Mouse (Mus musculus) hindbrain, embryonic 11.5 days (tissue): ENCODE data around the gene Ndfip2. TPM values are rescaled to one million over a fixed set of nuclear protein-coding genes. Genes with fewer than 3 reads are reported as not detected.

Source experiments
- ATAC-seq: fragments of 200-750 bp; cut with Nextera tagmentation; 2 replicates; pipeline ENCODE4 v1.8.0; 2017; ENCODE audit warnings: mild to moderate bottlenecking, moderate TSS enrichment, moderate library complexity; ENCODE audit not compliant: low FRiP score
- DNase-seq: peaks from one replicate; pipeline ENCODE4 v3.0.0-alpha.2; 2015; ENCODE audit warnings: low spot score
- H3K27ac ChIP-seq: fragments of 300-500 bp; sonication (generic); 2 replicates; pipeline ENCODE4 v1.5.1; 2014; ENCODE audit warnings: mild to moderate bottlenecking, low read depth, low read length
- H3K27me3 ChIP-seq: fragments of 300-500 bp; sonication (generic); 2 replicates; pipeline ENCODE4 v1.6.1; 2014; ENCODE audit warnings: mild to moderate bottlenecking, low read length, moderate library complexity, mixed read lengths; ENCODE audit not compliant: control insufficient read depth, insufficient read depth
- H3K36me3 ChIP-seq: fragments of 300-500 bp; sonication (generic); 2 replicates; pipeline ENCODE4 v1.6.1; 2014; ENCODE audit warnings: mild to moderate bottlenecking, low read length, moderate library complexity, mixed read lengths; ENCODE audit not compliant: control insufficient read depth, insufficient read depth
- H3K4me1 ChIP-seq: fragments of 300-500 bp; sonication (generic); replicated peaks from 2 replicates; pipeline ENCODE4 v1.6.1; 2014; ENCODE audit warnings: low read length, mixed read lengths; ENCODE audit not compliant: control insufficient read depth, insufficient read depth
- H3K4me2 ChIP-seq: fragments of 300-500 bp; sonication (generic); replicated peaks from 2 replicates; pipeline ENCODE4 v1.6.1; 2014; ENCODE audit warnings: mild to moderate bottlenecking, low read depth, low read length
- H3K4me3 ChIP-seq: fragments of 300-500 bp; sonication (generic); 2 replicates; pipeline ENCODE4 v1.5.1; 2014; ENCODE audit warnings: low read depth, low read length
- H3K9ac ChIP-seq: fragments of 300-500 bp; sonication (generic); 2 replicates; pipeline ENCODE4 v1.6.1; 2014; ENCODE audit warnings: low read depth, low read length
- H3K9me3 ChIP-seq: fragments of 300-500 bp; sonication (generic); 2 replicates; pipeline ENCODE4 v1.6.1; 2016; ENCODE audit warnings: low read length; ENCODE audit not compliant: control insufficient read depth
- WGBS: fragments of 180-500 bp; shearing (Covaris S2); extraction: QIAGEN DNeasy Blood & Tissue Kit; methylation state at CpG from one replicate; pipeline ENCODE4 v1.1.7; 2014; 5-methylcytosine and 5-hydroxymethylcytosine counted together
- polyA plus RNA-seq: library from polyadenylated mRNA; unstranded; fragments of >200 nt; fragmentation: Nextera tagmentation; extraction: Ambion mirVana; gene quantifications from 2 replicates; pipeline ENCODE4 v1.2.1, GENCODE M21; 2014

Gene Ndfip2
- polyA plus RNA-seq, 1 experiment from 2014 or later, result 84.8 TPM

DNA sequence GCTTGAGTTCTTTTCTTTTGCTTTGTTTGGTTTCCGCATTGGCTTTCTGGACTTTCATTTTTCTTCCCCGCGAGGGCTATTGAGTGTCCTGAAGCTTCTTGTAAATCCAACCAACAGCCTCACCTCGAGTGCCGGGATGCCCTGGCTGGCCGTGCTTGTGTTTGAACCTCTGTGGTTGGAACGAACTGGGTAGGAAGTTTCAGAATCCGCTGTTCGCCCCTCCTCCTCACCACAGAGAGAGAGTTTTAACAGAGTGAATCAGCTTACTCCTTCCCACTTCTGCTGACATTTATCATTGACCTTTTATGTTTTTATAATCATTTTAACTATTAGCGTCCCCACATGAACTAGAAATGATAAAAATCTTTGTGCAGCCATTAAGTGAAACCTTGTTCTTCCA is 18.3 kb upstream of the Ndfip2 start:
- H3K27me3 ChIP-seq, result no peaks in the 10 kb centered on the region

DNA sequence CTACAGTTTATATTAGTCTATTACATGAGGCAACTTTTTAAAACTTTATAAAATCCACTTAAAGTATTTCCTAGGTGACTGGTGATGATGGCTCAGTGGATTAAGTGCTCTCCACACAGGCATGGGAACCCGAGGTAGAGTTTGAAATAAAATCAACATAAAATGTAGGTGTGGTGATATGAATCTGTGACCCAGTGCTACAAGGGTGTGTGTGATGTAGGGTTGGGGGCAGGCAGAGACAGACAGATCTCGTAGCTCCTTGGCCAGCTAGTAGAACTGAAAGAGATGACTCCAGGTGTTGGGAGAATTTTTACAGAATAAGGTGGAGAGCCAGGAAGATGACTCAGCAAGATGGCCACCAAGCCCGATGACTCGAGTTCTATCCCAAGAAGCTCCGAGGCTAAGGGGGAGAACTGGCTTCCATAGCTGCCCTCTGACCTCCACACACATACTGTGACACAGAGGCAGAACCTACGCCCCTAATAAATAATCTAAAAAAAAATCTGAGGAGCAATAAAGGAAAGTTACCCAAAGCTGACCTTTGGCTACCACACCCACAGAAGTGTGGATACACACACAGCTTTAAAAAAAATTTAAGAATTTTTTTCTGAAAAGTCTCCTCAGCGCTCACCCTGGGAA is 14.4 kb upstream of the Ndfip2 start:
- no peaks in the 10 kb centered on the region for H3K9me3 ChIP-seq
- H3K4me2 ChIP-seq, result no peak overlapping the region
- DNase-seq (no peak), ATAC-seq (no peak)
- H3K27ac ChIP-seq, result no peak overlapping the region
- WGBS, result 89% methylated on average over 7 of the region's 7 CpGs
- no peak overlapping the region for H3K9ac ChIP-seq
- H3K4me3 ChIP-seq, result no peak overlapping the region
- H3K27me3 ChIP-seq, result no peaks in the 10 kb centered on the region
- no peaks in the 10 kb centered on the region for H3K36me3 ChIP-seq
- no peaks in the 10 kb centered on the region for H3K4me1 ChIP-seq

More for the DNA sequence above, 18.3 kb upstream of the Ndfip2 start:
- no peaks in the 10 kb centered on the region for H3K4me1 ChIP-seq
- H3K9ac ChIP-seq, result no peak overlapping the region
- ATAC-seq, result no peak
- H3K4me3 ChIP-seq, result no peak overlapping the region
- no peak overlapping the region for H3K4me2 ChIP-seq
- no peaks in the 10 kb centered on the region for H3K36me3 ChIP-seq
- H3K27ac ChIP-seq, result no peak overlapping the region
- no peak for DNase-seq
- WGBS, result 82% methylated on average over 10 of the region's 10 CpGs
- H3K9me3 ChIP-seq, result no peaks in the 10 kb centered on the region

DNA sequence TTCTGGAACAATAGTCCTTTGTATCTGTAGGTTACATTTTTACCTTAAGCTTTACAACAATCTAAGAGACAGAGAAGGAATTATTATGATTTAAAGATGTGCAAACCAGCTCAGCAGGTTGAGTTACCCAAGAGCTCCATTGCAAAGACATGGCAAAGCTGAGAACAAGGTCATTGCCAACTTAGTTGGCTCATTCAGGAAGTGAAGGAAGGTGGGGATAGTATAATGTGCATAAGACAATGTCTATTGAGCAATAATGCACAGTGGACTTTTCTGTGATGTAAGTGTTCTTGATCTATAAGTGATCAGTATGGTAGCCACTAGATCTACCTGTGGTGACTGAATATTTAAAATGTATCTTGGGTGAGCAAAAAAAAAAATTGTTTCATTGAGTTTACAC is 7.3 kb upstream of the Ndfip2 start:
- H3K4me1 ChIP-seq, result no peaks in the 10 kb centered on the region
- no peak overlapping the region for H3K4me3 ChIP-seq
- no peak overlapping the region for H3K27ac ChIP-seq
- H3K9ac ChIP-seq, result no peak overlapping the region
- no peak overlapping the region for H3K4me2 ChIP-seq
- H3K36me3 ChIP-seq, result no peaks in the 10 kb centered on the region
- DNase-seq (no peak), ATAC-seq (no peak)
- no peaks in the 10 kb centered on the region for H3K27me3 ChIP-seq
- H3K9me3 ChIP-seq, result no peaks in the 10 kb centered on the region

DNA sequence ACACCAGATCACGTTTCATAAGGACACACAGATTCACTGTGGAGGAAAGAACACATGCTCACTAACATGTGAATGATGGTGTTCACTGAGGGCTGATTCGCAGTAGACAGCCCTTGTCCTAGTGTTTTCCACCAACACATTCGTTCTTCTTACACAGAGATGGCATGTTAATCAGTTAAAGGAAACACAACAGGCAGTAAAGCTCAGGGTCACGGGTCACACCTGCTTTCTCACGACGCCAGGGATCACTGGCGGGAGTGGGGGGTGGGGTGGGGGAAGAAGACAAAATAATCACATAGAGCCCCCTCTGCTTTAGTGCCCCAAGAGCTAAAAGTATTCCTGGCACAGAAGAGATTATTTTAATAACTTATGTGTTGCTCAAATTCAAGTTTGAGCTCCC is 5.1 kb upstream of the Ndfip2 start:
- no peak for ATAC-seq
- no peaks in the 10 kb centered on the region for H3K4me1 ChIP-seq
- H3K36me3 ChIP-seq, result no peaks in the 10 kb centered on the region
- no peaks in the 10 kb centered on the region for H3K9me3 ChIP-seq
- no peak overlapping the region for H3K9ac ChIP-seq
- H3K4me3 ChIP-seq, result no peak overlapping the region
- no peak overlapping the region for H3K27ac ChIP-seq
- 32% methylated on average over 7 of the region's 7 CpGs for WGBS
- H3K27me3 ChIP-seq, result no peaks in the 10 kb centered on the region
- DNase-seq, result peak; percentile 10
- H3K4me2 ChIP-seq, result no peak overlapping the region

DNA sequence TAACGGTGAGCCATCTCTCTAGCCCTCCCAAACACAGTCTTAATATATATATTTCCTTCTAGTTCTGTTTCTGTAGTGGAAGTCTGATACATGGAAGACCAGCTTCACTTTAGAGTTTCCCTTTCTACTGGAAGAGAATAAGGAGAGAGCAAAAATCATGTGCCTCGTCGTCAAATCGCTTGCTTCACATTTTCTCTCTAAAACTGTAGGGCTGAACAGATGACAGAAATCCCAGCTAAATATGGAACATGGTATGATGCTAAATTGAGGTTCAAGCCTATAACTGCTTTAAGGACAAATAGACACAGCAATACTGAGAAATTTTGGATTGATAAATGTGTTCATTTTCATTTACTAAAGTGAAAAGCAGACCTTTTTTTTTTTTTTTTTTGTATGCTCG is 4.0 kb upstream of the Ndfip2 start:
- Histone ChIP-seq H3K9ac (no peak overlapping the region), H3K4me1 (no peaks in the 10 kb centered on the region), H3K36me3 (no peaks in the 10 kb centered on the region), H3K27ac (no peak overlapping the region), H3K4me2 (no peak overlapping the region), H3K9me3 (no peaks in the 10 kb centered on the region), H3K4me3 (no peak overlapping the region), H3K27me3 (no peaks in the 10 kb centered on the region)
- DNase-seq, result no peak
- WGBS, result 90% methylated on average over 5 of the region's 5 CpGs
- no peak for ATAC-seq

DNA sequence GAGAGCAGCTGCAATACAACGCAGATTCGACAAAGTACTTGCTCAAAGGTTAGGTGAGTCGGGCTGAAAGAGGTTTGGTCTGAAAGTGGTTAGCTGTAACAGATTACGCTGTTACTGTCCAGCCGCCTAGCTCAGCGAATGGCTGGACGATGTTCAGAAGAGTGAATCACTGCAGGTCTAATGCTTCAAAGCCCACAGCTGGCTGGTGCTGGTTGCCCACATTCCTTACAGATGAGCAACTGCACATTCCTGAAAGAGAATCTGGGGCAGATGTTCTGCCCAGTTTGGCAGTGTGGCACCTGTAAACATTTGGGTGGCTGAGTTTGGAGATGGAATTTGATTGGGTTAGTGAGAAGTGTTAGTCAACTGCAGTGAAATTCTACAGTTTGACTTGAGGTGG is 2.8 kb upstream of the Ndfip2 start:
- WGBS, result 89% methylated on average over 7 of the region's 7 CpGs
- H3K4me3 ChIP-seq, result no peak overlapping the region
- H3K4me1 ChIP-seq, result no peaks in the 10 kb centered on the region
- H3K27ac ChIP-seq, result no peak overlapping the region
- no peaks in the 10 kb centered on the region for H3K27me3 ChIP-seq
- no peaks in the 10 kb centered on the region for H3K36me3 ChIP-seq
- no peaks in the 10 kb centered on the region for H3K9me3 ChIP-seq
- H3K4me2 ChIP-seq, result no peak overlapping the region
- no peak overlapping the region for H3K9ac ChIP-seq
- no peak for DNase-seq
- no peak for ATAC-seq

DNA sequence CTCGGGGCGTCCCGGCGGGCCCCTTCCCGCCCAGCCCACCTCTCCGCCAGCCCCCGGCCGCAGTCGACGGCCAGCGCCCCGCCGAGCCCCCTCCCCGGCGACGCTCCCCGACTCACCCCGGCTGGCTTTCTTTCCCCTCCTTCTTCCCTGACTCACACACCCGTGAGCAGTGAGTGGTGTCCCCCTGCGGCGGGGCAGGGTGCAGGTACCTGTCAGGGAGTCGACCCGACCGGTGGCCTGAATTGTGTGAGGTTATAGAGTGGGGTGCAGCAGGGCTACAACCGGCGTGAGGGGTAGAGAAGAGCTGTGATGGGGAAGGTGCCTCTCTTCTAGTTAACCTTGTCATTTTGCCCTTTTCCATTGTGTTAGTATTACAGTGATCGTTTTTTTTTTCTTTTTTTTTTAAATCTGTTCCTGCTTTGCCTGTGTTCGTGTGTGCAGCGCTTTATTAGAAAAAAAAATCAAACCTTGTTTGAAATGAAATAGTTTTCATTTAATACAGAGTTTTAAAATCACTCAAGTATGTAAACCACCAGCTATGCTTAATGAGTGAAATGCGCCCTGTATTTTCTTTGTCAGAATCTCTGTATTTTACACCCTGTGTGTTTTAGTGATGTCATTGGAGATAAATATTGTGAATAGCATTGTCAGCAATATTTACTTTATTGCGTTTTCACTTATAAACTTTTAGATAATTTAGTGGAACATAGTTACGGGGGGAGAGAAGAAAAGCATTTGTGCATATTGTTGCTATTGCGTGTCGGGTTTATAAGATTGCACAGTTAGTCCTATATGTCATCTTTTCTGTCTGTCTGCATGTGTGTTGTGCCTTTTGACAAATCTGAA is 885 bp downstream of the Ndfip2 start:
- DNase-seq (peak; percentile 63), ATAC-seq (peak; percentile 83)
- peak overlapping the region; percentile 90 for H3K4me3 ChIP-seq
- peak overlapping the region; percentile 94 for H3K9ac ChIP-seq
- WGBS, result 10% methylated on average over 32 of the region's 34 CpGs
- H3K36me3 ChIP-seq, result no peaks in the 10 kb centered on the region
- no peaks in the 10 kb centered on the region for H3K9me3 ChIP-seq
- peak overlapping the region; percentile 95 for H3K27ac ChIP-seq
- no peaks in the 10 kb centered on the region for H3K27me3 ChIP-seq
- peak overlapping the region; percentile 65 for H3K4me2 ChIP-seq
- H3K4me1 ChIP-seq, result no peaks in the 10 kb centered on the region

DNA sequence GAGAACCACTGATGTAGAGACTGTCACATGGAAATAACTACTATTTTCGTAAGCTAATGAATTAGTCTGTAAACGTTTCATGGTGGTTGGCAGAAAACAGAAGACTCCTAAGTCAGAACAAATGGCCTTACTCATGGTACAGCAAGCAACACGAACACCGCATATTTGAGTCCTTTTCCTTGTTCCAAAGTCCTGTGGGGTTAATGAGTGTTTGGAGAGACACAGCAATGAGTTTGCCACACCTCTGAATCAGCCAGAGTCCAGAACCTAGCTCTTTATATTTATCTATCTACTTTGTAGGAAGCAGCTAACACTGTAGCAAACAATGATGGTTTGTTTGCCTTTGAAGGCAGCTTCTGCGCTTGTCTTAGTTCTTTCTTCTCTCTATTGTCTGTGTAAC is 4.5 kb downstream of the Ndfip2 start:
- Histone ChIP-seq H3K27ac (no peak overlapping the region), H3K36me3 (no peaks in the 10 kb centered on the region), H3K4me1 (no peaks in the 10 kb centered on the region), H3K27me3 (no peaks in the 10 kb centered on the region), H3K9me3 (no peaks in the 10 kb centered on the region), H3K9ac (no peak overlapping the region), H3K4me3 (no peak overlapping the region), H3K4me2 (no peak overlapping the region)
- DNase-seq (no peak), ATAC-seq (no peak)
- WGBS, result 64% methylated on average over 5 of the region's 5 CpGs

DNA sequence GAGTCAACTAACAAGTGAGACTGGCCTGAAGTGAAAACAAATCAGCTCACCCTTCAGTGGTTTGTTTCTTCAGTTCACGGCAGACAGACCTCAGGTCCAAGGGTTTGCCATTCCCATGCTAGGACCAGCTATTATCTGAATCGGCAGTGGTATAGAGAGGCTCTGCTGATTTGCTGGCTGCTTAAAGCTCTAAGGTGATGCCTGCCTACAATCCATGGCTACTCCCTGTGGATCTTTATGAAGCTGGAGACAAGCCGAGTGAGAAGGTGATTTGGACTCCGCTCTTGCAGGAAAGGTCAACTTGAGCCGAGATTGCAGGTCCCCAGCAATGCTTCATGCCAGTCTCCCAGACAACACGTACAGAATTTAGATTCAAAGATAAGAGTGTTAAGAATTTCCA is 8.7 kb downstream of the Ndfip2 start:
- 87% methylated on average over 6 of the region's 6 CpGs for WGBS
- H3K4me2 ChIP-seq, result no peak overlapping the region
- ATAC-seq (no peak), DNase-seq (no peak)
- H3K27me3 ChIP-seq, result no peaks in the 10 kb centered on the region
- H3K36me3 ChIP-seq, result no peaks in the 10 kb centered on the region
- H3K27ac ChIP-seq, result no peak overlapping the region
- no peaks in the 10 kb centered on the region for H3K9me3 ChIP-seq
- H3K9ac ChIP-seq, result no peak overlapping the region
- no peaks in the 10 kb centered on the region for H3K4me1 ChIP-seq
- no peak overlapping the region for H3K4me3 ChIP-seq
